Mouse (Mus musculus): ENCODE measurements around the gene Olfr1367. TPM values are rescaled to one million over a fixed set of nuclear protein-coding genes. Genes with fewer than 3 reads are reported as not detected.

The Olfr1367 gene
- not detected in 2 replicates for polyA plus RNA-seq (2012; rRNA removed)

- DNase-seq (ENCODE audit: low spot score): no peak
Observed at GRCm38 (mm10) chr13:21346610-21347009, at the start of gene Olfr1367. Gene Olfr1367, plus strand, starts transcription at chr13:21346910.

- DNase-seq (ENCODE audit: low spot score): no peak
Observed at GRCm38 (mm10) chr13:21298557-21298956, 48.2 kb upstream of the Olfr1367 start.

GRCm38 (mm10) chr13:21304483-21305066 is 42.1 kb upstream of the Olfr1367 start:
- no peak for DNase-seq (ENCODE audit: low spot score)

GRCm38 (mm10) chr13:21309788-21310187 is 36.9 kb upstream of the Olfr1367 start:
- no peak for DNase-seq (ENCODE audit: low spot score)

GRCm38 (mm10) chr13:21311926-21312325 is 34.8 kb upstream of the Olfr1367 start, which contains the start of gene Gpx6:
Gene Gpx6, plus strand, starts transcription at chr13:21312125.
- DNase-seq (ENCODE audit: low spot score): no peak

- DNase-seq (ENCODE audit: low spot score): no peak
Observed at GRCm38 (mm10) chr13:21312854-21313253, 33.9 kb upstream of the Olfr1367 start.

GRCm38 (mm10) chr13:21313903-21314302 is 32.8 kb upstream of the Olfr1367 start:
- no peak for DNase-seq (ENCODE audit: low spot score)

- no peak for DNase-seq (ENCODE audit: low spot score)
Observed at GRCm38 (mm10) chr13:21320262-21320661, 26.4 kb upstream of the Olfr1367 start.

- DNase-seq (ENCODE audit: low spot score): no peak
Observed at GRCm38 (mm10) chr13:21321890-21322494, 24.7 kb upstream of the Olfr1367 start.

- DNase-seq (ENCODE audit: low spot score): no peak
Observed at GRCm38 (mm10) chr13:21322509-21323375, 24.0 kb upstream of the Olfr1367 start.

- DNase-seq (ENCODE audit: low spot score): no peak
Observed at GRCm38 (mm10) chr13:21323405-21323804, 23.3 kb upstream of the Olfr1367 start.

- DNase-seq (ENCODE audit: low spot score): no peak
Observed at GRCm38 (mm10) chr13:21326191-21326590, 20.5 kb upstream of the Olfr1367 start.

- peak; percentile 60 for DNase-seq (ENCODE audit: low spot score)
Observed at GRCm38 (mm10) chr13:21326657-21327211, 20.0 kb upstream of the Olfr1367 start.

- DNase-seq (ENCODE audit: low spot score): no peak
Observed at GRCm38 (mm10) chr13:21327424-21327823, 19.3 kb upstream of the Olfr1367 start.

GRCm38 (mm10) chr13:21350593-21350992 is 3.9 kb downstream of the Olfr1367 start:
- DNase-seq (ENCODE audit: low spot score): no peak

GRCm38 (mm10) chr13:21362621-21363248 is 16.0 kb downstream of the Olfr1367 start, which contains the start of gene Zscan12:
Gene Zscan12, plus strand, starts transcription at chr13:21362820.
- peak; percentile 76 for DNase-seq (ENCODE audit: low spot score)

- no peak for DNase-seq (ENCODE audit: low spot score)
Observed at GRCm38 (mm10) chr13:21363719-21364118, 17.0 kb downstream of the Olfr1367 start.

GRCm38 (mm10) chr13:21366635-21367034 is 19.9 kb downstream of the Olfr1367 start:
- DNase-seq (ENCODE audit: low spot score): no peak

- DNase-seq (ENCODE audit: low spot score): no peak
Observed at GRCm38 (mm10) chr13:21372700-21373099, 26.0 kb downstream of the Olfr1367 start.

GRCm38 (mm10) chr13:21377773-21378172 is 31.1 kb downstream of the Olfr1367 start:
- no peak for DNase-seq (ENCODE audit: low spot score)

GRCm38 (mm10) chr13:21395211-21395610 is 48.5 kb downstream of the Olfr1367 start:
- DNase-seq (ENCODE audit: low spot score): no peak

GRCm38 (mm10) chr13:21395623-21396022 is 48.9 kb downstream of the Olfr1367 start:
- DNase-seq (ENCODE audit: low spot score): no peak
